Mouse (Mus musculus) thymus, postnatal 0 days (tissue): ENCODE results near the gene Pax4. TPM values are rescaled to one million over a fixed set of nuclear protein-coding genes. Genes with fewer than 3 reads are reported as not detected.

ENCODE experiments used
- DNase-seq: peaks from one replicate; pipeline ENCODE4 v3.0.0-alpha.2; 2015; ENCODE audit warnings: low spot score
- polyA plus RNA-seq: library from polyadenylated mRNA; unstranded; fragments of >200 nt; fragmentation: Nextera tagmentation; extraction: Ambion mirVana; gene quantifications from 2 replicates; pipeline ENCODE4 v1.2.1, GENCODE M21; 2015

Pax4 gene
- polyA plus RNA-seq, 1 experiment from 2014 or later, result not detected

- peak; percentile 33 for DNase-seq
These were observed 51.4 kb downstream of the Pax4 start, which contains the start of gene Zfp800 for GRCm38 (mm10) chr6:28397681-28398203. Gene Zfp800, minus strand, starts transcription at chr6:28398005.

DNA sequence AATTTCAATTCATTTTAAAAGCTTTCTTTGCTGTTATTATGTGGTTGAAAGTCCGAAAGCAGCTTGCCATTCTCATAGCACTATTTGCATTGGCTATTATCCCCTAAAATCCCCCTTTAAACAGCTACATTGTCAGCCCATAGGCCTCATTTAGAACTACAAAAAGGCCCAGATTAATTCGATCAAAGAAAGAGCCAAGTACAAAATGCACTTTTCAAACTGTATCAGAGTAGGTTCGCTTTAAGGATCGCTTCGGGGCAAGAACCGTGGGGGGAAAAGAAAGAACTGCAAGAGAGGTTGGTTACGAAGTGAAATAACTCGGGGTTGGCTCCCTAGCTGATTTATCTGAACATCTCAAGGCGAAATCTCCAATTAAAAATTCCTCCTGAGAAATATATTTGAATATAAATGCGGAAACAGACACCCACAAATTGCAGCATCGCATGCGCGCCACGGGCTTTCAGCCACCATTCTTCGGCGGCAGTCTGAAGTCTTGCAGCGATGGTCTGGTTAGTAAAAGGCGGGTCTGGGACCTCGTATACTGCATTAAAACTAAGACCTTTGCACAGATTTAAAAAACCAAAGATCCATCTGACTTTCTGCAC lies 52.2 kb downstream of the Pax4 start:
- peak; percentile 12 for DNase-seq

GRCm38 (mm10) chr6:28396051-28396852 lies 52.9 kb downstream of the Pax4 start:
- no peak for DNase-seq

Other genes with a start within 250 kb of the Pax4 start
- 35.4 and 37.6 TPM in 2 replicates for gene Zfp800, start 51.3 kb downstream of the Pax4 start, polyA plus RNA-seq
- 293 and 304 TPM in 2 replicates for gene Arf5, start 25.8 kb downstream of the Pax4 start, polyA plus RNA-seq
- 0.07 TPM in 1 of 2 replicates, not detected in the other for gene Fscn3, start 21.6 kb downstream of the Pax4 start, polyA plus RNA-seq
- 10.5 and 12.6 TPM in 2 replicates for gene Gcc1, start 21.0 kb downstream of the Pax4 start, polyA plus RNA-seq
- 69.2 and 70.6 TPM in 2 replicates for gene Snd1, start 25.8 kb upstream of the Pax4 start, polyA plus RNA-seq